Mouse (Mus musculus) stomach, postnatal 0 days (tissue): ENCODE measurements around the gene Gypa. TPM values are rescaled to one million over a fixed set of nuclear protein-coding genes. Genes with fewer than 3 reads are reported as not detected.

Experiments
- ATAC-seq: fragments of 200-750 bp; cut with Nextera tagmentation; 2 replicates; pipeline ENCODE4 v1.8.0; 2017; ENCODE audit not compliant: low FRiP score, low TSS enrichment
- DNase-seq: peaks from one replicate; pipeline ENCODE4 v3.0.0-alpha.2; 2016; ENCODE audit warnings: low spot score
- H3K27ac ChIP-seq: fragments of 300-500 bp; sonication (generic); replicated peaks from 2 replicates; pipeline ENCODE4 v1.5.1; 2014; ENCODE audit warnings: mild to moderate bottlenecking, control low read depth
- H3K27me3 ChIP-seq: fragments of 300-500 bp; sonication (generic); 2 replicates; pipeline ENCODE4 v1.6.1; 2014; ENCODE audit warnings: low read length; ENCODE audit not compliant: control insufficient read depth, insufficient read depth
- H3K36me3 ChIP-seq: fragments of 300-500 bp; sonication (generic); 2 replicates; pipeline ENCODE4 v1.6.1; 2014; ENCODE audit warnings: low read length, mixed read lengths; ENCODE audit not compliant: control insufficient read depth, insufficient read depth
- H3K4me1 ChIP-seq: fragments of 300-500 bp; sonication (generic); replicated peaks from 2 replicates; pipeline ENCODE4 v1.6.1; 2014; ENCODE audit warnings: antibody characterized with exemption; ENCODE audit not compliant: control insufficient read depth, insufficient read depth
- H3K4me2 ChIP-seq: fragments of 300-500 bp; sonication (generic); replicated peaks from 2 replicates; pipeline ENCODE4 v1.6.1; 2014; ENCODE audit warnings: low read depth, mild to moderate bottlenecking, control low read depth, moderate library complexity
- H3K4me3 ChIP-seq: fragments of 300-500 bp; sonication (generic); 2 replicates; pipeline ENCODE4 v1.5.1; 2014; ENCODE audit warnings: low read depth, low read length, control low read depth
- H3K9ac ChIP-seq: fragments of 300-500 bp; sonication (generic); 2 replicates; pipeline ENCODE4 v1.6.1; 2014; ENCODE audit warnings: mild to moderate bottlenecking, low read length, control low read depth, mixed read lengths
- H3K9me3 ChIP-seq: fragments of 300-500 bp; sonication (generic); 2 replicates; pipeline ENCODE4 v1.6.1; 2016; ENCODE audit warnings: low read length; ENCODE audit not compliant: control insufficient read depth
- CTCF ChIP-seq: IDR thresholded peaks from 2 replicates; pipeline ENCODE4 v1.5.1; 2016; ENCODE audit warnings: antibody characterized with exemption, low read depth, mild to moderate bottlenecking, moderate library complexity
- EP300 ChIP-seq: optimal IDR thresholded peaks from 2 replicates; pipeline ENCODE3; 2016; ENCODE audit warnings: antibody characterized with exemption
- WGBS: fragments of 180-500 bp; shearing (Covaris S2); extraction: QIAGEN DNeasy Blood & Tissue Kit; methylation state at CpG from one replicate; pipeline ENCODE4 v1.1.7; 2014; 5-methylcytosine and 5-hydroxymethylcytosine counted together
- polyA plus RNA-seq: library from polyadenylated mRNA; unstranded; fragments of >200 nt; fragmentation: Nextera tagmentation; extraction: Ambion mirVana; gene quantifications from 2 replicates; pipeline ENCODE4 v1.2.1, GENCODE M21; 2015

The Gypa gene
- polyA plus RNA-seq, 1 experiment from 2014 or later = 0.55 TPM

- no peaks in the 10 kb centered on the region for H3K27me3 ChIP-seq
- H3K4me2 ChIP-seq = peak overlapping the region; percentile 63
- WGBS = under 1% methylated on average over 16 of the region's 16 CpGs
- peak; percentile 68 for DNase-seq
- H3K9me3 ChIP-seq = no peaks in the 10 kb centered on the region
- peak overlapping the region; percentile 32 for H3K9ac ChIP-seq
- no peak for TF ChIP-seq EP300
- TF ChIP-seq CTCF = peak; percentile 82
- ATAC-seq = peak; percentile 67; the same call in 1 of the 2 replicates
- H3K4me3 ChIP-seq = peak overlapping the region; percentile 45
- no peaks in the 10 kb centered on the region for H3K36me3 ChIP-seq
- H3K27ac ChIP-seq = peak overlapping the region; percentile 19
- no peaks in the 10 kb centered on the region; the same call in 1 of the 2 replicates for H3K4me1 ChIP-seq
These were observed 567 bp upstream of the Gypa start for GRCm38 (mm10) chr8:80492987-80493441.

GRCm38 (mm10) chr8:80494346-80494660, 722 bp downstream of the Gypa start:
- 58% methylated on average over 2 of the region's 2 CpGs for WGBS
- Histone ChIP-seq H3K27ac (no peak overlapping the region), H3K9ac (no peak overlapping the region), H3K4me3 (no peak overlapping the region), H3K9me3 (no peaks in the 10 kb centered on the region), H3K4me1 (no peaks in the 10 kb centered on the region; the same call in 1 of the 2 replicates), H3K27me3 (no peaks in the 10 kb centered on the region), H3K36me3 (no peaks in the 10 kb centered on the region), H3K4me2 (no peak overlapping the region)
- ATAC-seq (no peak; the same call in 1 of the 2 replicates), DNase-seq (no peak)
- TF ChIP-seq CTCF (no peak), EP300 (no peak)

- H3K27me3 ChIP-seq = no peaks in the 10 kb centered on the region
- H3K9ac ChIP-seq = no peak overlapping the region
- no peak overlapping the region for H3K4me2 ChIP-seq
- H3K36me3 ChIP-seq = no peaks in the 10 kb centered on the region
- no peak overlapping the region for H3K27ac ChIP-seq
- H3K4me1 ChIP-seq = no peaks in the 10 kb centered on the region; the same call in 1 of the 2 replicates
- DNase-seq = no peak
- TF ChIP-seq EP300 = no peak
- no peak for TF ChIP-seq CTCF
- H3K4me3 ChIP-seq = no peak overlapping the region
- WGBS = 86% methylated on average over 5 of the region's 5 CpGs
- no peaks in the 10 kb centered on the region for H3K9me3 ChIP-seq
- ATAC-seq = no peak
These were observed 1.2 kb downstream of the Gypa start for GRCm38 (mm10) chr8:80494819-80495218.

- Histone ChIP-seq H3K36me3 (no peaks in the 10 kb centered on the region), H3K4me2 (no peak overlapping the region), H3K9me3 (no peaks in the 10 kb centered on the region), H3K9ac (no peak overlapping the region), H3K4me3 (no peak overlapping the region), H3K27me3 (no peaks in the 10 kb centered on the region), H3K4me1 (no peaks in the 10 kb centered on the region; the same call in 1 of the 2 replicates), H3K27ac (no peak overlapping the region)
- ATAC-seq = no peak
- DNase-seq = no peak
- WGBS = 90% methylated on average over 6 of the region's 6 CpGs
- TF ChIP-seq CTCF (no peak), EP300 (no peak)
These were observed 1.9 kb downstream of the Gypa start for GRCm38 (mm10) chr8:80495527-80495926.

GRCm38 (mm10) chr8:80497323-80497722, 3.7 kb downstream of the Gypa start:
- WGBS = 43% methylated on average over 3 of the region's 4 CpGs
- Histone ChIP-seq H3K9me3 (no peaks in the 10 kb centered on the region), H3K27ac (no peak overlapping the region), H3K36me3 (no peaks in the 10 kb centered on the region), H3K4me3 (no peak overlapping the region), H3K9ac (no peak overlapping the region), H3K4me2 (no peak overlapping the region), H3K27me3 (no peaks in the 10 kb centered on the region), H3K4me1 (no peaks in the 10 kb centered on the region; the same call in 1 of the 2 replicates)
- TF ChIP-seq EP300 (no peak), CTCF (no peak)
- no peak for ATAC-seq
- no peak for DNase-seq

- DNase-seq (no peak), ATAC-seq (no peak)
- TF ChIP-seq CTCF (no peak), EP300 (no peak)
- Histone ChIP-seq H3K9me3 (no peaks in the 10 kb centered on the region), H3K36me3 (no peaks in the 10 kb centered on the region), H3K27ac (no peak overlapping the region), H3K4me3 (no peak overlapping the region), H3K27me3 (no peaks in the 10 kb centered on the region), H3K4me1 (no peaks in the 10 kb centered on the region), H3K4me2 (no peak overlapping the region), H3K9ac (no peak overlapping the region)
- 78% methylated on average over 2 of the region's 2 CpGs for WGBS
These were observed 6.7 kb downstream of the Gypa start for GRCm38 (mm10) chr8:80500244-80500643.
